Mouse (Mus musculus) gastrocnemius, postnatal 14 days (tissue): ENCODE data around the gene Zfp691. TPM values are rescaled to one million over a fixed set of nuclear protein-coding genes. Genes with fewer than 3 reads are reported as not detected.

Source experiments
- DNase-seq: peaks from one replicate; pipeline ENCODE4 v3.0.0; 2021; ENCODE audit warnings: mixed read lengths
- intact Hi-C: fragments of 180-260 bp; cut with DNase I; formaldehyde crosslinking; loops from one replicate; pipeline ENCODE4 v1.15.1; 2025; ENCODE audit warnings: low total_unique reads
- total RNA-seq, 2 experiments: library from RNA; stranded (reverse); gene quantifications; 2 replicates each; pipeline ENCODE4 v1.2.3; 2021

Zfp691 gene
- total RNA-seq, 2 experiments from 2014 or later = 9.3 to 13.5 TPM

DNA sequence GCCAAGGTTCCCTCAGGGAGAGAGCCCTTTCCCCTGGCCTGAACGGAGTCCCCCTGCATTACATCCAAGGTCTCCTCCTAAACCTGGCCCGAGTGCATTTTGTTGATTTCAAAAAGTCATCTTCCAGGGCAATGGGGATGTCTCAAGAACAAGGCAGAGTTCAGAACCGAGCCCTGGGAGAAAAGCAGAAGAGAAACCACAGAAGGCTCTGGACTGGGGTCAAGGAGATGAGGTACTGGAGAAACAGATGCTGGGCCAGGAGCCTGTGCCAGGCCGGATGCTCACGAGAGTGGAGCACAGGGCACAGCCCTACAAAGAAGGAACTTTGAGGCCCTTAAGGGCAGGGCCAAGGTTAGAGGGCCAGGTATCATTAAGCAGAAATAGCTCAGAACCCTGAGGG lies 3.7 kb upstream of the Zfp691 start:
- DNase-seq = no peak
- intact Hi-C loops = no loop called here

DNA sequence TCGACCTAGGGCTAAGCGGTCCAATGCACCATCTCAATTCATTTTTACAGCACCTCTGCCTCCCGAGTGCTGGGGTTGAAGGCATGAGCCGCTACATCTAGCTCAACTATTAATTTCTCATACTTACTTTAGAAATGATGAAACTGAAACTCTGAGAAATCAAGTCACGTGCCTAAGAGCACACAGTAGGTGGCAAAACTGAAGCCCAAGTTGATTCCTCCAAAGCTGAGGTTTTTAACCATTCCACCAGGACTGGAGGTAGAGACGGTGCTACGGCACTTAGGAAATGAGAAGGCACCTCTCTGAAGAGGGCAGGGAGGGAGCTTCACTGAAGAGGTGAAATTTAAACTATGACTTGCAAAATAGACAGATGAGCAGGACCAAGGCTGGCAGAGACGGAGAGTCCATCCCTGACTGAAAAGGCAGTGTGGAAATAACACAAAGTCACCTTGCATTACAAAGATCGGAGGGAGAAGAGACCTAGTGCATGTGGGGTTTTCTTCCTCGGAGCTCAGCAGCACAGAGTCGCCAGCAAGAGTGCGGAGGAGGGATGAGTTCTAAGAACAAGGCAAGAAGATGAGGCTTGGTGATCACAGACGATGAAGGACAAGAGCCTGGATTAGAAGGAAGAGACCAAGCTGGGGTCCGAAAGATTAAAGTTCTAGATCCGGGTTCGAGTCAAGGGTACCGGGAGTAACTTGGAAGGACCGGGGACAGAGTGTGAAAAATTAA lies 910 bp downstream of the Zfp691 start:
- intact Hi-C loops = no loop called here
- DNase-seq = no peak

DNA sequence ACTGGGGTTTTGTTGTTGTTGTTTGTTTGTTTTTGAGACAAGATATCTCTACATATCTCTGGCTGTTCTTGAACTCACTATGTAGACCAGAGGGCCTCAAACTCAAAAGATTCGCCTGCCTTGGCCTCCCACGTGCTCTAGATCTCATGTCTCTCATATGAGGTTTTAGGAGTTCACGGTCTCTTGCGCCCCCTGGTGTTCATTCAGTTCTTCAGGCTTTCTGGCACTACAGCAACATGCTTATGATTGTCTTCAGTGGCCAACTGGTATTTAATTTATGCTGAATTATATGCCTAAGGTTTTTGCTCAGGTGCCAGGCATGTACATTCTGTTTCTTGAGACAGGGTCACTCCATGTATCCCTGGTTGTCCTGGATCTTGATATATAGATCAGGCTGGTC lies 6.3 kb downstream of the Zfp691 start:
- intact Hi-C loops = loop anchor here (2.0 to 5.0 kb wide), 2 partner anchors 40 to 163 kb away; no protein-coding TSS in a partner anchor

DNA sequence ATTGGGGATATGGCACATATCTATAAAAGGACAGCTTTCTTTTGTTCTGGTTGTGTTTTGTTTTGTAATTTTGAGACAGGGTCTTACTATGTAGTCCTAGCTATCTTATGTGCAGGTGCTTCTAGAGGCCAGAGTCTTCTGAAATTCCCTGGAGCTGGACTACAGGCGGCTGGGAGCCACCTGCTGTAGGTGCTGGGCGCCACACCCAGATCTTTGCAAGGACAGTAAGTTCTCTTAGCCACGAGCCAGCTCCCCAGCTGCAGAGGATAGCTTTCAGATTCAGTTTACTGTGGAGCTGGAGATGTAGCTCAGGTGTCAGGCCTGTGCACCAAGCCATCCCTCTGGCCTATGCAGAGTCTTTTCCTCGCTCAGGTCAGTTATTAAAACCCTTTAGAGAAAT lies 6.9 kb downstream of the Zfp691 start:
- intact Hi-C loops = loop anchor here (2.0 to 5.0 kb wide), 2 partner anchors 40 to 162 kb away; no protein-coding TSS in a partner anchor
- DNase-seq = no peak

More for the DNA sequence above, 6.3 kb downstream of the Zfp691 start:
- peak; percentile 73 for DNase-seq

DNA sequence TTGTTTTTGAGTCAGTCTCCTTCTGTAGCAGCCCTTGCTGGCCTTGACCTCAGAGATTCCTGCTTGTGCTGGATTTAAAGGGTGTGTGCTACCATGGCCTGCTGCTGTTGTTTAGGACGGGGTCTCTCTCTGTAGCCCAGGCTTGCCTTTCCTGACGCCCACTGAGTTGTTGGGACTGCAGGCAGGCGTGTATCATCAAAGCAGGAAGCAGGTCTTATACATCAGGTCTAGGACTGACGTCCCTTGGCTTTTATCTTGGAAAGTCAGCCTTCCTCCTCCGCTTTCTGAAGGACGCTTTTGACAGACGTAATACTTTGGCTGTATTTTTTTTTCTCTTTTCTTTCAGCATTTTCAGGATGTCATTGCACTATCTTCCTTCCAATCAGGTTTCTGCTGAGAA lies 8.1 kb downstream of the Zfp691 start:
- intact Hi-C loops = loop anchor here (2.0 to 5.0 kb wide), 2 partner anchors 41 to 161 kb away; no protein-coding TSS in a partner anchor
- no peak for DNase-seq

DNA sequence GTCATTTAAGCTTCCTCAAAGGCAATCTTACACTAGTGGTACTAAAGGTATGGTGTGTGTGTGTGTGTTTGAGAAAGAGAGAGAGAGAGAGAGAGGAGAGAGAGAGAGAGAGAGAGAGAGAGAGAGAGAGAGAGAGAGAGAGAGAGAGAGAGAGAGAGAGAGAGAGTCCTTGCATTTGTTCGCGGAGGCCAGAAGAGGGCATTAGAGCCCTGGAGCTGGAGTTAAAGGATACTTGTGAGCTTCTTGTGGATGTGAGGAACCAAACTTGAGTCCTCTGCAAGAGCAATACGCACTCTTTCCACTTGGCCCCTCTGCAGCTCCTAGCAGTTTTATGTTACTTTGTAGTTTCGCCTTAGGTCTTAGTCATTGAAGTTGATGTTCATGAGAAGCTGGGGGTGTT lies 11.0 kb downstream of the Zfp691 start:
- DNase-seq = no peak
- intact Hi-C loops = no loop called here

DNA sequence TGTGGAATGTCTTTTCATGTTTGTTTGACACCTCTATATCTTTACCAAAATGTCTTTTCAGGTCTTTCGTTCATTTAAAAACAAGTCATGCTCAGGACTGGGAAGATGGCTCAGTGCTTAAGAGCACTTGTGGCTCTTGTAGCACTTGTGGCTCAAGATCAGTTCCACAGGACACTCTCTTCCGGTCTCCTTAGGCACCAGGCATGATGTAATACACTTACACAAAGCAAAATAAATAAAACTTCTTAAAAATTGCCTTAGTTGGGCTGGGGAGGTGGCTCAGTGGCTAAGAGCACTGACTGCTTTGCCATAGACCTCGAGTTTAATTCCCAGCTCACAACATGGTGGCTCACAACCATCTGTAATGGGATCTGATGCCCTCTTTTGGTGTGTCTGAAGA lies 12.6 kb downstream of the Zfp691 start:
- intact Hi-C loops = no loop called here
- DNase-seq = no peak

DNA sequence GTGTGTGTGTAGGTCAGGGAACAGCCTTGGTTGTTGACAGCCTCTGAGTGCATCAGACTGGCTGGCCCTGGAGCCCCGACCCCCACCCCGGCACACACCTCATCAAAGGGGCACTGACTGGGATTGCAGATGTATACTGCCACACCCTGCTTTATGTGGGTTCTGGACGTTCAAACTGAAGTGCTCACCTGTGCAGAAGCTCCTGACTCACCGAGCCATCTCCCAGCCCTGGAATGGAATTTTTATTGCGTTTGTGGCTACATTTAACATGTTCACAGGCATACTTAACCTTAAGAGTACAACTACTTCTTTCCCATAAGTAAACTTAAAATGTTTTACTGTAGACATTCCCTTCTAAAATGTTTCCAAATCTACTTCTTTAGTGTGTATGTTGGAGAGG lies 16.1 kb downstream of the Zfp691 start:
- intact Hi-C loops = no loop called here
- DNase-seq = no peak

DNA sequence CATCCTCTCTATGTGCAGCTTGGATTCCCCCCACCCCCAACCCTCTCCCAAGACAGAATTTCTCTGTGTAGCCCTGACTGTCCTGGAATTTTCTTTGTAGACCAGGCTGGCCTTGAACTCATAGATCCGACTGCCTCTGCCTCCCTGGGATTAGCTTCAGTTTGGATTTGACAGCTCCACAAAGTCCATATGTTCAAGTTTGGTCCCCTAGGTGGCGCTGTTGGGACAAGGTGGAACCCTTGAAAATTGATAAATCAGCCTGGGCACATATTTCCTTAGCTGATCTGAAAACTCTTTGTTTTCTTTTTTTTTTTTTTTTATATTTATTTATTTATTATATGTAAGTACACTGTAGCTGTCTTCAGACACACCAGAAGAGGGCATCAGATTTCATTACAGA lies 16.8 kb downstream of the Zfp691 start:
- peak; percentile 48 for DNase-seq
- intact Hi-C loops = no loop called here

DNA sequence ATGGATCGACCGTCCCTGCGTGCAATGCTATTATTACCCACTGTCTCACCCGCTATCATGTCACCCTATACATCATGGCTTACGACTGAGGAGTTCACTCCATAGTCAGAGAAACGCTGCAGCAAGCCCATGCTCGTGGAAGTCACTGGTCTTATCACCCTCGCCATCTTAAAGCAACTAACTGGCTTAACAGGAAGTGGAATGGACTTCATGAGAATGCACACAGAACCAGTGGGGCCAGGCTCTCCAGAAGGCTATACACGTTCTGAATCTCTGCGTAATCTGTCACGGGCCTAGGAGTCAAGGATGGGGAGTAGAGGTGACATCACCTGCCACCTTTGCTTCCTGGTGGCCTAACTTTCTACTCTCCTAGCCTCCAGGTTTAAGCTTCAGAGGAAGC lies 25.3 kb downstream of the Zfp691 start:
- DNase-seq = no peak
- intact Hi-C loops = no loop called here

DNA sequence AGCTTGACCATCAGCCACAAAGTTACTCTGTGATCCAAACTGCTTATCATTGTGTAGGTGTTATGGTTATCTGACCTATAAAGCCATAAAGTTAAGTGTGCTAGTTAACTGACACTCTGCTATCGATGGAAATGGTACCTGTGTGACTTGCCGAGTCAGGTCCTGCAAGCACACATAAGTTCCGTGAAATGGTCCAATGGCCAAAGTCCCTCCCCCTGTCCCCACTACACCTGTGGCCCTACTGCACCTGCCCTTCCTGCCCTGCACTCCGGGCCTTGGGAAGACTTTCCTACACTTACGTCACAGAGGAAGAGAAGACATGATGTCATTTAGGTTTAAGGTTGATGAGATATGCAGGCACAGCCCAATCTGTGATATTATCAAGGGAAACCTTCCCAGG lies 26.6 kb downstream of the Zfp691 start:
- no peak for DNase-seq
- intact Hi-C loops = no loop called here

DNA sequence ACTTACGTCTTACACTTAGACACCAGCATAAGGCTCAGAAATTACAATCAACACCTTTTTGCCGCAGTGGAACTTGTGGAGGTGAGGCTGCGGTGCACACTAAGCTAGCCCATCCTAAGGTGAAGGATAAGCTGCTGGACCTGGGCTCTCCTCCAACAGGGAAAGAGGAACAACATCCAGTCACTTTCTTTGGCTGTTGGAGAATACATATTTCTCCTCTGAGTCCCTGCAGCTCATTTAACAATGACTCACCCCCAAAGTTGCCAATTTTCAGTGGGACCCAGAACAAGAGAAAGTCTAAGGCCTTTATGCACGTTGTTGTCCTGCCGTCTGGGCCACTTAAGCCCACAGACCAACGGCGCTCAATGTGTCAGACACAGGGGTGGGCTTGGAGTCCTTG lies 27.2 kb downstream of the Zfp691 start:
- intact Hi-C loops = no loop called here

DNA sequence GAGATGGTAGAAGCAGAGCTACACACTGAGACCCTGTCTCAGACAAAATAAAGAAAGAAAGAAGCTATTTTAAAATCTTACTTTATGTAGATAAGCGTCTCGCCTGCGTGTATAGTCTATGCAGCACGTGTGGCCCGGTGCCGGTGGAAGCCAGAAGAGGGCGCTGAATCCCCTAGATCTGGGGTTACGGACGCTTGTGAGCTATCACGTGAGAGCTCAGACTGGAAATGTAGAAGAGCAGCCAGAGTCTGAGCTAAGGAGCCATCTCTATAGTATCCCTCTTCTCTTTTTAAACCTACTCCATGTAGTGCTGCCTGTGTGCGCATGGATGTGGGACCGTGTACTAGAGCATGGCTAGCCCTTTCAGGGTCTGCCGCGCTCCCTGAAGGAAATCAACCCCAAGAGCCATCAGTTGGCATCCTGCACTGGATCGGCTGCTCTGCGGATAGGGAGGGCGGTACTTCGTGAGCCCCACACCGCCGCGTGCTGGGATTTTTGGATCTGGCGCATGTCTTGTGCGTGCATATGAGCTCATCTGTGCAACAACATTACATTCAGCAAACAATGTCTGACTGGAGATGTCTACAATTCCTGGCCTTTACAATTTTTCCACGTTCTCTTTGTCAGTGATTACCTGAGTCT lies 31.6 kb downstream of the Zfp691 start:
- DNase-seq = peak; percentile 62
- intact Hi-C loops = no loop called here

More for the DNA sequence above, 27.2 kb downstream of the Zfp691 start:
- no peak for DNase-seq

DNA sequence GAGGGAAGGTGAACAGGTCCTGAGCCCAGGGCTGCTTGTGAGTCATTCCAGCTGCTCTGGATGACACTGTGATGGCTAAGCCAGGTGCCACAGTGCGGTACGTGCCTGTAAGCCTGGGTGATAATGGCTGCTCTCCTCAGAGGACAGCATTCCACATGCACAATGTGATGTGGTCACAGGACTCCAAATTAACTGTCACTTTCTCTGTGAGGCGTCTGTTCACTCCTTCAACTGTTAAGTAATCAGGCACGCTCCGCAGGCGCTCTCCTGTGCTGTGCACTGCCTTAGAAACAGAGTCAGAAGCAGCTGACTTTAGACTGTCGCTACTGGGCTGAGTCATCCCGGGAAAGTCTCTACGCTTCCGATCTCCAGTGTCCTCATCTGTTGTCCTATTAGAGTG lies 32.8 kb downstream of the Zfp691 start:
- intact Hi-C loops = no loop called here
- DNase-seq = no peak

DNA sequence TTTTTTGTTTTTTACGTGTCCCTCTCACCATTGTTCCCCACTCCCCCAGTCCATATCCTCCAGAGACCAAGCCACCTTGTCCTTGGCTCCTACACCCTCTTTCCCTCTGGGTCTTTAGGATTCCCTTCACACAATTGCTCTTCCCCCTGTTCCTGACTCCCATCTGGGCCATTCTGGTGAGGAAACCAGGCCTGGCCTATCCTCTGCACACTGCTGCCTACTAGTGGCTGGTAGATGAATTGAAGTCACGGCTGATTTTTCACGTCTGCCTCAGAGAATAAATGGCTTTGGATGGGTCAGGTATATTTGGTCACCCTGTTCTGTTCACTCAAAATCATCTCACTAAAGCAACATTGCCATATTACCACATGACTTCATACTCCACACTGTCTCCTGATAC lies 33.9 kb downstream of the Zfp691 start:
- no peak for DNase-seq
- intact Hi-C loops = no loop called here

DNA sequence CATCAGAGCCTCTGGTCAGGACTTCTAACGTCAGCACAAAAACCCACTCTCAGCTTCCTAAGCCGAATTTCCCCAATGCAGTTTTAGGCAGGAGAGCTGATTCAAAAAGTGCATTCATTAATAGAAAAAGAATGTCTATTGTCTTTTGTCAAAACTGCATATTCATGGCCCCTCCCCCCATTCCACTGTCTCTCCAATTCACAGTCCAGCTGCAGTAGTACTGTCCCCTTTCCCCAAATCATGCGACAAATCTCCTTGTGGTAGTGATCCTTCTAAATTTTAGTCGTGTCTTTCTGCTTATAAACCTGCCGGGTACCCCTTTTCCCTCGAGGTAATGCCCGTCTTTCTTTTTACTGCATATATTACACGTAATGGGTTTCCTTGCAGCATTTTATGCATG lies 35.2 kb downstream of the Zfp691 start:
- intact Hi-C loops = no loop called here

DNA sequence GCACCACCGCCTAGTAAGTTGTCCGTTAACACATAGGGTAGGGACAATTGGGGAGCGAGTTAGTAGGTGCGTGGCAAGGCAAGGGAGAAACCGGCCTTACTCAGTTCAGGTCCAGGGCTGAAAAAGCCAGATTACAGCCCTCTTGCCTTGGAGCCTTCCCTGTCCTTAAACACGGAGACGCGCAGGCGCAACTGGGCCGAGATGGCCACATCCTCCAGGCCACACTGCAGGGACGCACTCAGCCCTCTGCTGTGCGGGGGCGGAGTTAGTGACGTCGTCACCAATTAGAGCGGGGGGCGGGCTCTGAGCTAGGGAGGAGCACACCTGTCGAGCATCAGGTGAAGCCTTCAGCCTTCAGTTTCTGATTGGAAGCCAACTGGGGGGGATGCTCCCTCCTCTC lies 35.8 kb downstream of the Zfp691 start:
- peak; percentile 49 for DNase-seq
- intact Hi-C loops = no loop called here

More for the DNA sequence above, 35.2 kb downstream of the Zfp691 start:
- no peak for DNase-seq

DNA sequence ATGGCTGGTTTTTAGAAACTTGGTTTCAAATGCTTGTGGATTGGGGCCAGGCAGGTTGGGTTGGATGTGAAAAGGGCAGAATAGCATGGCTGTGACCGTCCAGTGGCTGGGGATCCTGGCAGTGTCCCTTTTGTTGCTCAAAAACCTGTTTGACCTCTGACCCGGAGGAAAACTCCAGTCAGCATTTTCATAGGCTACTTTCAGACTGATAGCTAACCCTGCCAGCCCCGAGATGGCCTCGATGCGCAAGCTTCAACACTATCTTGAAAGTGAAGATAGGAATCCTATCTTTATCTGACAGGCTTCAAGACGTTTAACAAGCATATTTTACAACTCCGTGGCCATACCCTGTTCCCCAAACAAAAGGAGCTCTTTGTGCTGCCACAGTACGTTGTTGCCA lies 36.7 kb downstream of the Zfp691 start:
- intact Hi-C loops = no loop called here
- DNase-seq = no peak

DNA sequence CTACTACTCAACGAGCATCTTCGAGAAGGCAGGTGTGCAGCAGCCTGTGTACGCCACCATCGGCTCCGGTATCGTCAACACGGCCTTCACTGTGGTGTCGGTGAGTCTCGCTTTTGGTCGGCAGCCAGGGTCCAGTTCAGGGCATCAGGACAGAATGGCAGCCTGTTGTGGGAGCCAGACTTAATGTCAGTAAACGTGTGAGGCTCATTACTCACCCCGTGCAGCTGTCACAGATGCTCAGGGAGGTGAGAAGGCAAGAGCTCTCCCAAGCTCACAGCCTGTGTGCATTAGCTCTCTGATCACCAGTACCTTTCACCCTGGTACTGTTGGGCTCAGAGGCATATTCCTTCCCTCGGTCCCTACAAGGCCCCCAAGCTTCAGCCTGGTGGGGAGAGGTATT lies 40.1 kb downstream of the Zfp691 start:
- intact Hi-C loops = no loop called here
- no peak for DNase-seq

DNA sequence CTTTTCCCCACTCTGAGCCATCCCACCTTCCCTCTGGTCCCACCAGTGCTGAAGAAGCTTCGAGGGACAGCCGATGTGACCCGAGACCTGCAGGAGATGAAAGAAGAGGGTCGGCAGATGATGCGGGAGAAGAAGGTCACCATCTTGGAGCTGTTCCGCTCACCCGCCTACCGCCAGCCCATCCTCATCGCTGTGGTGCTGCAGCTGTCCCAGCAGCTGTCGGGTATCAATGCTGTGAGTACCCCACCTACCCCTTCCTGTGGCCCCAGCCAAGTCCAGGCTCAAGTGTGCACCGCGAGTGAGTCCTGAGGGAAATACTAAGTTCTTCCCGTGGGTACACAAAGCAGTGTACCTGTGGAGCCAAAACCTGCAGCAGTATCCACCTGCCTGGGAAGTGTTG lies 40.7 kb downstream of the Zfp691 start:
- intact Hi-C loops = no loop called here
- no peak for DNase-seq

DNA sequence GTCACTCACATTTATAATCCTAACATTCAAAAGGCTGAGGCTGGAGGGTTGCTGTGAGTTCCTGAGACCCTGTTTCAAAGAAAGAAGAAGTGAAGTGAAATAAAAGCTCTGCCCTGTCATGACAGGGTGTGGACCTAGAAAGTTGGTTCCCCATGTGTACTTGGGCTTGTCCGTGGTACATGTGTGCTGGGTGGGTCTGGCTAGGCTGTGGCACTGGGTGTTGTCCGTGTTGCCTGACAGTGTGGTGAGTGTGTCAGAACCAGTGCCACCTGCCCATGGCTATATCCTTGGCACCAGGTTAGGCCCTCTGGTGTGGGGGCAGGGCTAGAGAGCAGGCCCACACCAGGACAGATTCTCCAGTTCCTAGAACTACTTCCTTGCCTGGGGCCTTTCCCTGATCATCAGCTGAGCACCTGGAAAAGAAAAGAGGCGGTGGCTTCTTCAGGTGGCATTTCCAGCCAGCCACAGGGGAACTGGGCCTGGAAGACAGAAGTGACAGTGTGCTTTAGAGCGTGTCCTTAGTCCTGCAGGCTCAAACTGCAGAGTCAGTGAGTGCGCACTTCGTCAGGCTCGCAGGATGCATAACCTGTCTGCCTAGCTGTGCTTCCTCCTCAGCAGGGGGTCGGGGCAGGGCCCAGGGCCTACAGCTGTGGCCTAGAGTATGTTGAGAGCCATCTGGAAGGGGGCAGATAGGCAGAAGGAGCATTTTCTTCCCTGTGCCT lies 42.6 kb downstream of the Zfp691 start:
- intact Hi-C loops = no loop called here

More for the DNA sequence above, 42.6 kb downstream of the Zfp691 start:
- no peak for DNase-seq
